Mouse (Mus musculus): Measurements from ENCODE around the gene Rbm17.

The Rbm17 gene

GRCm38 (mm10) chr2:11596690-11597089 is 7.3 kb downstream of the Rbm17 start:
- DNase-seq (ENCODE audit: low spot score in 2 of 2) = no peak

GRCm38 (mm10) chr2:11587996-11588395 is 16.0 kb downstream of the Rbm17 start:
- DNase-seq (ENCODE audit: low spot score in 2 of 2) = no peak

- no peak for DNase-seq (ENCODE audit: low spot score in 2 of 2)
Observed at GRCm38 (mm10) chr2:11579399-11579798, 24.6 kb downstream of the Rbm17 start.

GRCm38 (mm10) chr2:11578187-11578586 is 25.8 kb downstream of the Rbm17 start:
- DNase-seq (ENCODE audit: low spot score in 2 of 2) = no peak

GRCm38 (mm10) chr2:11573684-11574083 is 30.3 kb downstream of the Rbm17 start:
- no peak for DNase-seq (ENCODE audit: low spot score in 2 of 2)

GRCm38 (mm10) chr2:11571004-11571535 is 32.9 kb downstream of the Rbm17 start:
- DNase-seq (ENCODE audit: low spot score in 2 of 2) = no peak

GRCm38 (mm10) chr2:11568471-11568870 is 35.5 kb downstream of the Rbm17 start:
- no peak for DNase-seq (ENCODE audit: low spot score in 2 of 2)

- DNase-seq (ENCODE audit: low spot score in 2 of 2) = no peak
Observed at GRCm38 (mm10) chr2:11567781-11568362, 36.1 kb downstream of the Rbm17 start.

GRCm38 (mm10) chr2:11566898-11567297 is 37.1 kb downstream of the Rbm17 start:
- DNase-seq (ENCODE audit: low spot score in 2 of 2) = no peak

- DNase-seq (ENCODE audit: low spot score in 2 of 2) = no peak
Observed at GRCm38 (mm10) chr2:11566241-11566640, 37.7 kb downstream of the Rbm17 start.

GRCm38 (mm10) chr2:11564768-11565167 is 39.2 kb downstream of the Rbm17 start:
- DNase-seq (ENCODE audit: low spot score in 2 of 2) = no peak

- DNase-seq (ENCODE audit: low spot score in 2 of 2) = no peak
Observed at GRCm38 (mm10) chr2:11563256-11563655, 40.7 kb downstream of the Rbm17 start.

GRCm38 (mm10) chr2:11558654-11559053 is 45.3 kb downstream of the Rbm17 start:
- no peak for DNase-seq (ENCODE audit: low spot score in 2 of 2)

- no peak for DNase-seq (ENCODE audit: low spot score in 2 of 2)
Observed at GRCm38 (mm10) chr2:11557244-11557643, 46.7 kb downstream of the Rbm17 start.

- DNase-seq (ENCODE audit: low spot score in 2 of 2) = no peak
Observed at GRCm38 (mm10) chr2:11555316-11555715, 48.6 kb downstream of the Rbm17 start.

- DNase-seq (ENCODE audit: low spot score in 2 of 2) = peak; percentile 40 to 56
Observed at GRCm38 (mm10) chr2:11553471-11554400, 50.2 kb downstream of the Rbm17 start, which contains the start of gene Pfkfb3. TSS of gene Pfkfb3 (minus strand) at chr2:11554077.

GRCm38 (mm10) chr2:11552966-11553451 is 50.9 kb downstream of the Rbm17 start:
- DNase-seq (ENCODE audit: low spot score in 2 of 2) = peak in 1 of 2 experiments; percentile 25

- no peak for DNase-seq (ENCODE audit: low spot score in 2 of 2)
Observed at GRCm38 (mm10) chr2:11552297-11552821, 51.6 kb downstream of the Rbm17 start.

GRCm38 (mm10) chr2:11551726-11552125 is 52.2 kb downstream of the Rbm17 start:
- no peak for DNase-seq (ENCODE audit: low spot score in 2 of 2)

GRCm38 (mm10) chr2:11548508-11548907 is 55.4 kb downstream of the Rbm17 start:
- DNase-seq (ENCODE audit: low spot score in 2 of 2) = no peak

GRCm38 (mm10) chr2:11547609-11548008 is 56.3 kb downstream of the Rbm17 start:
- no peak for DNase-seq (ENCODE audit: low spot score in 2 of 2)

- DNase-seq (ENCODE audit: low spot score in 2 of 2) = no peak
Observed at GRCm38 (mm10) chr2:11546091-11546490, 57.9 kb downstream of the Rbm17 start.

Measured in right cerebral cortex, postnatal 36 days (tissue).